Mouse (Mus musculus): ENCODE data around the gene Acbd6. TPM values are rescaled to one million over a fixed set of nuclear protein-coding genes. Genes with fewer than 3 reads are reported as not detected.

Gene Acbd6
- polyA plus RNA-seq, 1 experiment: 51.7 TPM

GRCm38 (mm10) chr1:155627746-155628145 is 69.8 kb downstream of the Acbd6 start:
- Histone ChIP-seq H3K27ac (ENCODE audit: insufficient read depth, low read depth, low read length) (no peak overlapping the region), H3K4me1 (ENCODE audit: control insufficient read depth, insufficient read depth, low read length) (no peaks in the 10 kb centered on the region), H3K4me3 (ENCODE audit: insufficient read depth, low read length) (no peak overlapping the region)
- TF ChIP-seq POLR2A (IDR thresholded peaks at IDR 0.05; ENCODE audit: borderline replicate concordance, low read depth, low read length) (no peak), CTCF (IDR thresholded peaks at IDR 0.05; ENCODE audit: low read depth, low read length) (no peak)

- TF ChIP-seq CTCF (IDR thresholded peaks at IDR 0.05; ENCODE audit: low read depth, low read length): no peak
- TF ChIP-seq POLR2A (IDR thresholded peaks at IDR 0.05; ENCODE audit: borderline replicate concordance, low read depth, low read length): no peak
- Histone ChIP-seq H3K27ac (ENCODE audit: insufficient read depth, low read depth, low read length) (no peak overlapping the region), H3K4me1 (ENCODE audit: control insufficient read depth, insufficient read depth, low read length) (no peaks in the 10 kb centered on the region), H3K4me3 (ENCODE audit: insufficient read depth, low read length) (no peak overlapping the region)
Observed at GRCm38 (mm10) chr1:155636648-155637047, 78.7 kb downstream of the Acbd6 start.

GRCm38 (mm10) chr1:155645816-155646215 is 87.9 kb downstream of the Acbd6 start:
- Histone ChIP-seq H3K4me3 (ENCODE audit: insufficient read depth, low read length) (no peak overlapping the region), H3K4me1 (ENCODE audit: control insufficient read depth, insufficient read depth, low read length) (no peaks in the 10 kb centered on the region), H3K27ac (ENCODE audit: insufficient read depth, low read depth, low read length) (no peak overlapping the region)
- no peak for TF ChIP-seq POLR2A (IDR thresholded peaks at IDR 0.05; ENCODE audit: borderline replicate concordance, low read depth, low read length)
- TF ChIP-seq CTCF (IDR thresholded peaks at IDR 0.05; ENCODE audit: low read depth, low read length): no peak

GRCm38 (mm10) chr1:155646345-155647307 is 88.7 kb downstream of the Acbd6 start:
- H3K27ac ChIP-seq (ENCODE audit: insufficient read depth, low read depth, low read length): no peak overlapping the region
- no peak overlapping the region for H3K4me3 ChIP-seq (ENCODE audit: insufficient read depth, low read length)
- TF ChIP-seq CTCF (IDR thresholded peaks at IDR 0.05; ENCODE audit: low read depth, low read length): no peak
- TF ChIP-seq POLR2A (IDR thresholded peaks at IDR 0.05; ENCODE audit: borderline replicate concordance, low read depth, low read length): no peak
- no peaks in the 10 kb centered on the region for H3K4me1 ChIP-seq (ENCODE audit: control insufficient read depth, insufficient read depth, low read length)

GRCm38 (mm10) chr1:155650121-155650846 is 92.4 kb downstream of the Acbd6 start:
- Histone ChIP-seq H3K27ac (ENCODE audit: insufficient read depth, low read depth, low read length) (no peak overlapping the region), H3K4me1 (ENCODE audit: control insufficient read depth, insufficient read depth, low read length) (no peaks in the 10 kb centered on the region), H3K4me3 (ENCODE audit: insufficient read depth, low read length) (no peak overlapping the region)
- TF ChIP-seq CTCF (IDR thresholded peaks at IDR 0.05; ENCODE audit: low read depth, low read length) (no peak), POLR2A (IDR thresholded peaks at IDR 0.05; ENCODE audit: borderline replicate concordance, low read depth, low read length) (no peak)

GRCm38 (mm10) chr1:155654961-155655360 is 97.0 kb downstream of the Acbd6 start:
- Histone ChIP-seq H3K4me3 (ENCODE audit: insufficient read depth, low read length) (no peak overlapping the region), H3K27ac (ENCODE audit: insufficient read depth, low read depth, low read length) (no peak overlapping the region), H3K4me1 (ENCODE audit: control insufficient read depth, insufficient read depth, low read length) (no peaks in the 10 kb centered on the region)
- TF ChIP-seq CTCF (IDR thresholded peaks at IDR 0.05; ENCODE audit: low read depth, low read length) (no peak), POLR2A (IDR thresholded peaks at IDR 0.05; ENCODE audit: borderline replicate concordance, low read depth, low read length) (no peak)

- no peak overlapping the region for H3K4me3 ChIP-seq (ENCODE audit: insufficient read depth, low read length)
- TF ChIP-seq CTCF (IDR thresholded peaks at IDR 0.05; ENCODE audit: low read depth, low read length) (no peak), POLR2A (IDR thresholded peaks at IDR 0.05; ENCODE audit: borderline replicate concordance, low read depth, low read length) (no peak)
- no peaks in the 10 kb centered on the region for H3K4me1 ChIP-seq (ENCODE audit: control insufficient read depth, insufficient read depth, low read length)
- H3K27ac ChIP-seq (ENCODE audit: insufficient read depth, low read depth, low read length): no peak overlapping the region
Observed at GRCm38 (mm10) chr1:155656321-155656720, 98.4 kb downstream of the Acbd6 start.

GRCm38 (mm10) chr1:155663994-155664393 is 106.1 kb downstream of the Acbd6 start:
- TF ChIP-seq CTCF (IDR thresholded peaks at IDR 0.05; ENCODE audit: low read depth, low read length) (no peak), POLR2A (IDR thresholded peaks at IDR 0.05; ENCODE audit: borderline replicate concordance, low read depth, low read length) (no peak)
- H3K4me1 ChIP-seq (ENCODE audit: control insufficient read depth, insufficient read depth, low read length): peaks cover 3% of the 10 kb centered on the region; the same call in 1 of the 2 replicates
- no peak overlapping the region for H3K4me3 ChIP-seq (ENCODE audit: insufficient read depth, low read length)
- H3K27ac ChIP-seq (ENCODE audit: insufficient read depth, low read depth, low read length): no peak overlapping the region

- no peak for TF ChIP-seq POLR2A (IDR thresholded peaks at IDR 0.05; ENCODE audit: borderline replicate concordance, low read depth, low read length)
- no peak for TF ChIP-seq CTCF (IDR thresholded peaks at IDR 0.05; ENCODE audit: low read depth, low read length)
- Histone ChIP-seq H3K4me1 (ENCODE audit: control insufficient read depth, insufficient read depth, low read length) (peaks cover 4% of the 10 kb centered on the region; the same call in 1 of the 2 replicates), H3K4me3 (ENCODE audit: insufficient read depth, low read length) (no peak overlapping the region), H3K27ac (ENCODE audit: insufficient read depth, low read depth, low read length) (no peak overlapping the region)
Observed at GRCm38 (mm10) chr1:155675570-155675969, 117.7 kb downstream of the Acbd6 start.
